Mouse (Mus musculus): Measurements from ENCODE around the gene Kcnd3. TPM values are rescaled to one million over a fixed set of nuclear protein-coding genes. Genes with fewer than 3 reads are reported as not detected.

Kcnd3 gene
- polyA plus RNA-seq, 2 experiments = 1.0 to 2.0 TPM

- Histone ChIP-seq H3K36me3 (ENCODE audit: control insufficient read depth, insufficient read depth, low read length) (no peaks in the 10 kb centered on the region), H3K9me3 (ENCODE audit: control insufficient read depth, low read length) (no peaks in the 10 kb centered on the region), H3K27ac (replicated peaks; ENCODE audit: low read depth, low read length) (no peak overlapping the region), H3K4me3 (replicated peaks; ENCODE audit: low read length) (no peak overlapping the region), H3K9ac (ENCODE audit: low read depth, low read length, severe bottlenecking) (no peak overlapping the region), H3K4me1 (ENCODE audit: control insufficient read depth, insufficient read depth, low read length) (no peaks in the 10 kb centered on the region), H3K27me3 (ENCODE audit: control insufficient read depth, insufficient read depth, low read length) (no peaks in the 10 kb centered on the region), H3K4me2 (replicated peaks; ENCODE audit: low read depth, low read length, severe bottlenecking) (no peak overlapping the region)
- DNase-seq (ENCODE audit: low spot score) = no peak
- no peak for ATAC-seq (ENCODE audit: low FRiP score, low read depth)
- WGBS = 37% methylated on average over 3 of the region's 3 CpGs
- no peak for TF ChIP-seq POLR2A (IDR thresholded peaks at IDR 0.05; ENCODE audit: borderline replicate concordance, extremely low read depth, insufficient read depth, insufficient read length)
Measured at GRCm38 (mm10) chr3:105570818-105571217, 118.7 kb downstream of the Kcnd3 start.

- 54% methylated on average over 1 of the region's 1 CpGs for WGBS
- no peak for ATAC-seq (ENCODE audit: low FRiP score, low read depth)
- Histone ChIP-seq H3K36me3 (ENCODE audit: control insufficient read depth, insufficient read depth, low read length) (no peaks in the 10 kb centered on the region), H3K4me1 (ENCODE audit: control insufficient read depth, insufficient read depth, low read length) (no peaks in the 10 kb centered on the region), H3K27me3 (ENCODE audit: control insufficient read depth, insufficient read depth, low read length) (no peaks in the 10 kb centered on the region), H3K9me3 (ENCODE audit: control insufficient read depth, low read length) (no peaks in the 10 kb centered on the region), H3K9ac (ENCODE audit: low read depth, low read length, severe bottlenecking) (no peak overlapping the region), H3K27ac (replicated peaks; ENCODE audit: low read depth, low read length) (no peak overlapping the region), H3K4me3 (replicated peaks; ENCODE audit: low read length) (no peak overlapping the region), H3K4me2 (replicated peaks; ENCODE audit: low read depth, low read length, severe bottlenecking) (no peak overlapping the region)
- no peak for TF ChIP-seq POLR2A (IDR thresholded peaks at IDR 0.05; ENCODE audit: borderline replicate concordance, extremely low read depth, insufficient read depth, insufficient read length)
- DNase-seq (ENCODE audit: low spot score) = no peak
Measured at GRCm38 (mm10) chr3:105571944-105572343, 119.8 kb downstream of the Kcnd3 start.

DNA sequence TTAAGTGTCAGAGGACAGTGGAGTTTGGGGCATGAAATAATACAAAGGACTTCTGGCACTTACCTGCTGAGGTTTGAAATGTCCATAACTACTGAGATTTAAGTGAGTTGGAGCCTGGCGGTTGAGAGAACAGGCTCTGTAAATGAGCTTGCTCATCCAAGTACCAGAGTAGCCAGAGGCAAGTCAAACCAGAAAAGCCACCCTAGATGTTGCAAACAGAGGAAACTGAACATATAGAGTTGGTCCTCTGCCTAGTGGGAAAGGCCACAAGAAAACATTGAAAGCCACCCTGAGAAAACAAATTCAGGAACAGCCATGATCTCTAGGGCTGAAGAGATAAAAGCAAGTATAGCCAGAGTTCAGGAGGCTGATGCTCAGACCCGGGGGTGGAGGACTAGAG, 121.0 kb downstream of the Kcnd3 start:
- Histone ChIP-seq H3K27me3 (ENCODE audit: control insufficient read depth, insufficient read depth, low read length) (no peaks in the 10 kb centered on the region), H3K4me3 (replicated peaks; ENCODE audit: low read length) (no peak overlapping the region), H3K9me3 (ENCODE audit: control insufficient read depth, low read length) (no peaks in the 10 kb centered on the region), H3K4me2 (replicated peaks; ENCODE audit: low read depth, low read length, severe bottlenecking) (no peak overlapping the region), H3K9ac (ENCODE audit: low read depth, low read length, severe bottlenecking) (no peak overlapping the region), H3K36me3 (ENCODE audit: control insufficient read depth, insufficient read depth, low read length) (no peaks in the 10 kb centered on the region), H3K4me1 (ENCODE audit: control insufficient read depth, insufficient read depth, low read length) (no peaks in the 10 kb centered on the region), H3K27ac (replicated peaks; ENCODE audit: low read depth, low read length) (no peak overlapping the region)
- 74% methylated on average over 2 of the region's 2 CpGs for WGBS
- no peak for ATAC-seq (ENCODE audit: low FRiP score, low read depth)
- no peak for DNase-seq (ENCODE audit: low spot score)
- no peak for TF ChIP-seq POLR2A (IDR thresholded peaks at IDR 0.05; ENCODE audit: borderline replicate concordance, extremely low read depth, insufficient read depth, insufficient read length)

DNA sequence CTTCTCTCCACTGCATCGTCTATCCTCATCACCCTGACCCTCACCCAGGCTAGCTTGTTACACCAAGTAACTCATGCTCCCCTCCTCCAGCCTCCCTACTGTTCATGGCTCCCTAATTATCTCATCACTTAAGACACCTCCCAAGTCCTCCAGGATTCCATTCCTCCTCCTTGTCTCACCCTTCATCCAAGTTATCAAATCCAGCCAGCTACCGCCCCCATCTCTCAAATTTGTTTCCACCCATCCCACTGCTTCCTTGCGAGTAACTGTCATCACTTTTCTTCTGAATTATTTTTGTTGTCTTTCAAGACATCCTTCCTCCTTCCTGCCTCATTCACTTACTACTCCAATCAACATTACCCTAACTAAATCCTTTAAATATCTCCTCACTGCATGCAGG, 126.2 kb downstream of the Kcnd3 start:
- Histone ChIP-seq H3K4me3 (replicated peaks; ENCODE audit: low read length) (no peak overlapping the region), H3K27ac (replicated peaks; ENCODE audit: low read depth, low read length) (no peak overlapping the region), H3K9ac (ENCODE audit: low read depth, low read length, severe bottlenecking) (no peak overlapping the region), H3K9me3 (ENCODE audit: control insufficient read depth, low read length) (no peaks in the 10 kb centered on the region), H3K36me3 (ENCODE audit: control insufficient read depth, insufficient read depth, low read length) (no peaks in the 10 kb centered on the region), H3K27me3 (ENCODE audit: control insufficient read depth, insufficient read depth, low read length) (no peaks in the 10 kb centered on the region), H3K4me1 (ENCODE audit: control insufficient read depth, insufficient read depth, low read length) (no peaks in the 10 kb centered on the region), H3K4me2 (replicated peaks; ENCODE audit: low read depth, low read length, severe bottlenecking) (no peak overlapping the region)
- no peak for DNase-seq (ENCODE audit: low spot score)
- no peak for ATAC-seq (ENCODE audit: low FRiP score, low read depth)
- WGBS = 83% methylated on average over 3 of the region's 3 CpGs
- no peak for TF ChIP-seq POLR2A (IDR thresholded peaks at IDR 0.05; ENCODE audit: borderline replicate concordance, extremely low read depth, insufficient read depth, insufficient read length)

DNA sequence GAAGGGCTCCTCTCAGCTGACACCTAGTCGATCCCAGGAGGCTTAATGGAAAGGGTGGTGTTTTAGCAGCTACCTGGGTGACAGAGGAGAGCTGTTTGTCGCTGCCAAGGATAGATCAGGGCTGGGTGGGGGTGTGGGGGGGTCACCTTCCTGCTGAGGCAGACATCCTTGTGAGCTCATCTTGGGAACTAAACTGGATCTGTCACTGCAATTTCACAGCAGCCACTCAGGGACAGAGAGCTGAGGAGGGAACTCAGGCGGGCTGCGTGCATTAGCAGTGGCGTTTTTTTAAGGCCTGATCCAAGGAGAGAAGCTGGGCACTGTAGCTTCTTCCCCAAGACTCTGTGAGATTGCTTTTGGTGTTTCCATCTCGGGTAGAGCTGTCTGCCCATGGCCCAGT, 129.0 kb downstream of the Kcnd3 start:
- Histone ChIP-seq H3K36me3 (ENCODE audit: control insufficient read depth, insufficient read depth, low read length) (no peaks in the 10 kb centered on the region), H3K9me3 (ENCODE audit: control insufficient read depth, low read length) (no peaks in the 10 kb centered on the region), H3K27me3 (ENCODE audit: control insufficient read depth, insufficient read depth, low read length) (no peaks in the 10 kb centered on the region), H3K9ac (ENCODE audit: low read depth, low read length, severe bottlenecking) (no peak overlapping the region), H3K4me1 (ENCODE audit: control insufficient read depth, insufficient read depth, low read length) (no peaks in the 10 kb centered on the region), H3K4me2 (replicated peaks; ENCODE audit: low read depth, low read length, severe bottlenecking) (no peak overlapping the region), H3K27ac (replicated peaks; ENCODE audit: low read depth, low read length) (no peak overlapping the region), H3K4me3 (replicated peaks; ENCODE audit: low read length) (no peak overlapping the region)
- no peak for ATAC-seq (ENCODE audit: low FRiP score, low read depth)
- WGBS = 62% methylated on average over 6 of the region's 6 CpGs
- no peak for DNase-seq (ENCODE audit: low spot score)
- TF ChIP-seq POLR2A (IDR thresholded peaks at IDR 0.05; ENCODE audit: borderline replicate concordance, extremely low read depth, insufficient read depth, insufficient read length) = no peak

DNA sequence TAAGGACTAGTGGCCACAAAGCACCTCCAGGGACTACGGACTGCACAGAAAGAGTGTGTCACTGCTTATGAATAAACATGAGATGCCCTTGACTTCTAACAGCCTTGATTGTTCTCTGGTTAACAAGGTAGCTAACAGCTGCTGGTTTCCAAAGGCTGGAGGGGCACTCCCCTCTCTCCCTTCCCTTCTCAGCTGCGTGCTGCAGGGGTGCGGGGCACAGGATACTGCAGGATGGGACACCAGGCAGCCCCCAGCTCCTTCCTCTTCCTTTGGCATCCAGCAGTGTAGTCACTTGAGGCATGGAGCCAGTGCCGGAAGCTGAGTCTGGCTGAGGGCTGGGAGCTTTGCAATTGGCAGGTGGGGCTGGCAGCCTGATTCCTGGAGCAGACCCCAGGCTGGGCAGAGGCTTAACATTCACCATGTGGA, 133.6 kb downstream of the Kcnd3 start:
- H3K9me3 ChIP-seq (ENCODE audit: control insufficient read depth, low read length) = no peaks in the 10 kb centered on the region
- 41% methylated on average over 4 of the region's 4 CpGs for WGBS
- no peaks in the 10 kb centered on the region for H3K27me3 ChIP-seq (ENCODE audit: control insufficient read depth, insufficient read depth, low read length)
- H3K36me3 ChIP-seq (ENCODE audit: control insufficient read depth, insufficient read depth, low read length) = no peaks in the 10 kb centered on the region
- no peak for ATAC-seq (ENCODE audit: low FRiP score, low read depth)
- H3K4me1 ChIP-seq (ENCODE audit: control insufficient read depth, insufficient read depth, low read length) = no peaks in the 10 kb centered on the region
- H3K4me2 ChIP-seq (replicated peaks; ENCODE audit: low read depth, low read length, severe bottlenecking) = no peak overlapping the region
- no peak overlapping the region for H3K4me3 ChIP-seq (replicated peaks; ENCODE audit: low read length)
- no peak overlapping the region for H3K27ac ChIP-seq (replicated peaks; ENCODE audit: low read depth, low read length)
- TF ChIP-seq POLR2A (IDR thresholded peaks at IDR 0.05; ENCODE audit: borderline replicate concordance, extremely low read depth, insufficient read depth, insufficient read length) = no peak
- no peak overlapping the region for H3K9ac ChIP-seq (ENCODE audit: low read depth, low read length, severe bottlenecking)
- no peak for DNase-seq (ENCODE audit: low spot score)

All from limb, embryonic 14.5 days (tissue).